Mouse (Mus musculus) limb, embryonic 11.5 days (tissue): ENCODE data around the gene Cdhr4. TPM values are rescaled to one million over a fixed set of nuclear protein-coding genes. Genes with fewer than 3 reads are reported as not detected.

Experiments
- ATAC-seq: fragments of 200-750 bp; cut with Nextera tagmentation; 2 replicates; pipeline ENCODE4 v1.8.0; 2017; ENCODE audit warnings: low read depth; ENCODE audit not compliant: insufficient number of reproducible peaks, low FRiP score, low TSS enrichment
- DNase-seq: peaks from one replicate; pipeline ENCODE4 v3.0.0-alpha.2; 2015; ENCODE audit warnings: low spot score
- H3K27ac ChIP-seq: fragments of 300-500 bp; sonication (generic); replicated peaks from 2 replicates; pipeline ENCODE4 v1.5.1; 2014; ENCODE audit warnings: low read depth, mild to moderate bottlenecking, low read length
- H3K27me3 ChIP-seq: fragments of 300-500 bp; sonication (generic); 2 replicates; pipeline ENCODE4 v1.6.1; 2014; ENCODE audit warnings: mild to moderate bottlenecking, low read length, mixed read lengths; ENCODE audit not compliant: control insufficient read depth, insufficient read depth
- H3K36me3 ChIP-seq: fragments of 300-500 bp; sonication (generic); 2 replicates; pipeline ENCODE4 v1.6.1; 2014; ENCODE audit warnings: mild to moderate bottlenecking, low read length, moderate library complexity, mixed read lengths; ENCODE audit not compliant: control insufficient read depth, insufficient read depth
- H3K4me1 ChIP-seq: fragments of 300-500 bp; sonication (generic); 2 replicates; pipeline ENCODE4 v1.6.1; 2014; ENCODE audit warnings: low read length, mixed read lengths; ENCODE audit not compliant: control insufficient read depth, insufficient read depth
- H3K4me2 ChIP-seq: fragments of 300-500 bp; sonication (generic); 2 replicates; pipeline ENCODE4 v1.6.1; 2014; ENCODE audit warnings: low read depth, mild to moderate bottlenecking, moderate library complexity; ENCODE audit not compliant: severe bottlenecking
- H3K4me3 ChIP-seq: fragments of 300-500 bp; sonication (generic); 2 replicates; pipeline ENCODE4 v1.5.1; 2014; ENCODE audit warnings: low read depth, low read length
- H3K9ac ChIP-seq: fragments of 300-500 bp; sonication (generic); 2 replicates; pipeline ENCODE4 v1.6.1; 2014; ENCODE audit warnings: mild to moderate bottlenecking, low read length
- H3K9me3 ChIP-seq: fragments of 300-500 bp; sonication (generic); 2 replicates; pipeline ENCODE4 v1.6.1; 2016; ENCODE audit warnings: low read length; ENCODE audit not compliant: control insufficient read depth
- WGBS: fragments of 180-500 bp; shearing (Covaris S2); extraction: QIAGEN DNeasy Blood & Tissue Kit; methylation state at CpG from one replicate; pipeline ENCODE4 v1.1.7; 2014; 5-methylcytosine and 5-hydroxymethylcytosine counted together
- polyA plus RNA-seq: library from polyadenylated mRNA; unstranded; fragments of >200 nt; fragmentation: Nextera tagmentation; extraction: Ambion mirVana; gene quantifications from 2 replicates; pipeline ENCODE4 v1.2.1, GENCODE M21; 2014

Gene Cdhr4
- polyA plus RNA-seq, 1 experiment from 2014 or later: 16.8 TPM

DNA sequence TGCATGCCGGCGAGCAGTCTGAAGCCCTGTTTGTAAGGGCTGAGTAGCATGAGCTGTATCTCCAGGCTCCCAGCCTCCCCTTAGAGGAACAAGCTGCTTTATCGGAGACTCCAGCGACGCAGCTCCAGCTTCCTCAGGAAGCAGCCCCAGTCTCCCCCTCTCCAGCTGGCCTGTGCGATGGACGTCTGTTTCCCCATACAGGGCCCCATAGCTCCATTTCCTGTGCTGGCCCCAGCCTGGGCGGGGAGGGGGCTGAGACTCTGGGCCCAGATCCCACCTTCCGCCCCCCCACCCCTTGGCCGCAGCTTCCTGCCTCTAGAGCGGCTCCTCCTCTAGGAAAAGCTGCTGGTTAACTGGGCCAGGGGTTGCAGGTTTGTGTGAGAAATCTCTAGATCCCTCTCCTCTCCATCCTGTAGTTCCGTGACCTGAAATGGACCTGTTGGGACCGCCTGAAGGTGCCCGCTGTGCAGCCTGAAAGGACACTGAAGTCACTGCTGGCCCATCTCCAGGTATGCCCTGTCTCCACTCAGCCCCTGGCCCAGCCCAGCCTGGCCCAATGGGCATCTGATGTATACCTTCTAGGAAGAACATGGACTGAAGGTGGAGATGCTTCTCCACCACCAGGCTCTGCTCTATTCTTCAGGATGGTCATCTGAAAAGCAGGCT lies 9.5 kb upstream of the Cdhr4 start, which contains the start of gene Gm20661:
TSS of gene Gm20661 (plus strand) at position 378 of the 666 bp plus-strand sequence.
- no peaks in the 10 kb centered on the region for H3K9me3 ChIP-seq
- H3K4me2 ChIP-seq: peak within 1 kb of the TSS; percentile 99
- H3K27ac ChIP-seq: peak within 1 kb of the TSS; percentile 100
- ATAC-seq: peak; percentile 73
- peak within 1 kb of the TSS; percentile 96 for H3K4me3 ChIP-seq
- peak within 1 kb of the TSS; percentile 85 for H3K9ac ChIP-seq
- no peaks in the 10 kb centered on the region for H3K27me3 ChIP-seq
- 0 out of 2 replicates have a peak, but pooled peaks cover 4% of the 10 kb centered on the region for H3K36me3 ChIP-seq
- DNase-seq: peak; percentile 94
- WGBS: 8% methylated on average over 14 of the region's 14 CpGs
- peaks cover 41% of the 10 kb centered on the region for H3K4me1 ChIP-seq

DNA sequence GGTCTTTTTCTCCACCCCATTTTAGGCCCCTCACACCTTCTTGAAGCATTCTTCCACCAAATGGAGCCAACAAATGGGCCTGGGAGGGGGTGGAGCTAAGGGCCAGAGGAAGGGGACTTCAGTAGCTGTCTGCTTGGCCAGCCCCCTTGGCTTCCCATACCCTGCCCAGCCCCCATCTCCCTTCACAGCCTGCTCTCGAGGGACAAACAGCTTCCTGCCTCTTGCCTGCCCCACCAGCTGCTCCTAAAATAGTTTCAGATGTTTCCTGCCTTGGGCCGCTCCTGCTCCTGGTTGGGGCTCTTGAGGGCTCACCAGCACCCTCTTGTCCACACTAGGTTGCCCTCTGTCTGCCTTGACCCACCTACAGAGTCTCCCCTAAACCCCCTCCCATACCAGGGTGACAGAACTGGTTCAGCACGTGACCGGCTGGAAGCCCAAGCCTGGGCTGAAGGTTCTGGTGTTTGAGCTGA lies 8.8 kb upstream of the Cdhr4 start:
- DNase-seq: peak; percentile 94
- H3K36me3 ChIP-seq: 0 out of 2 replicates have a peak, but pooled peaks cover 4% of the 10 kb centered on the region
- H3K27ac ChIP-seq: peak overlapping the region; percentile 100
- H3K27me3 ChIP-seq: no peaks in the 10 kb centered on the region
- ATAC-seq: peak; percentile 63
- no peaks in the 10 kb centered on the region for H3K9me3 ChIP-seq
- peak overlapping the region; percentile 96 for H3K4me3 ChIP-seq
- H3K4me2 ChIP-seq: peak overlapping the region; percentile 99
- 7% methylated on average over 4 of the region's 4 CpGs for whole genome bisulfite sequencing
- H3K4me1 ChIP-seq: peaks cover 43% of the 10 kb centered on the region
- peak overlapping the region; percentile 85 for H3K9ac ChIP-seq

DNA sequence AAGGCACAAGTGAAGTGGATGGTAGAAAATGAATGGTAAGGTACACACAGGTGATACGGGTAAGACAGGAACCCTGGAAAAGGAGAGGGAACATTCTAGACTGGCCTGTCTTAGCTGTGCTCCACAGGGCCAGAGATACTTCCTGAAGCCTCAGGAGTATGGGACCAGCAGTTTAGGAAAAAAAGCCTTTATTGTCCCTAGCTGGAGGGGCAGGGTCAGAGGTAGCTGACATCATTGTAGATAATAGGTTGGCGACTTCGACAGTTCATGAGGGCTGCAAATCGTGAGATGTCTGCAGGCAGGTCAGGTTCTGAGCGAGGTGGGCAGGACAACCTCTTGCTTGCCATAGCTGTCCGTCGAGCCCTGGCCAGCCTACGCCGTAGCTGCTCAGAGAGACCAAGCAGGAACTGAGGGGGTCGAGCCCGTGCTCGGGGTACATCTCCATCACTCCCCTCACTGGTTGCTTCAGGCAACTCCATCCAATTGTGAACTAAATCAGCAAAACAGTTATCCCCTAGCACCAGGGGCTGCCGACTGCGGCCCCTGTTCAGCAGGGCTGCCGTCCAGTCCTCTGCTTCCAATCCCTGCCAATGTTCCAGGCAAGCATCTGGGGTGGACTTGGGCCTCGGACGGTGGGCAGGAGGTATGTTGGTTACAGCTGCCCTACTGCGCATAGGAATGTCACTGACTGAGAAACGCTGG lies 8.1 kb upstream of the Cdhr4 start:
- Histone ChIP-seq H3K4me2 (peak overlapping the region; percentile 99), H3K9ac (peak overlapping the region; percentile 85), H3K4me1 (peaks cover 43% of the 10 kb centered on the region), H3K36me3 (0 out of 2 replicates have a peak, but pooled peaks cover 4% of the 10 kb centered on the region), H3K27ac (peak overlapping the region; percentile 100), H3K4me3 (peak overlapping the region; percentile 96), H3K9me3 (no peaks in the 10 kb centered on the region), H3K27me3 (no peaks in the 10 kb centered on the region)
- 23% methylated on average over 19 of the region's 19 CpGs for WGBS
- ATAC-seq (no peak), DNase-seq (peak; percentile 47)

DNA sequence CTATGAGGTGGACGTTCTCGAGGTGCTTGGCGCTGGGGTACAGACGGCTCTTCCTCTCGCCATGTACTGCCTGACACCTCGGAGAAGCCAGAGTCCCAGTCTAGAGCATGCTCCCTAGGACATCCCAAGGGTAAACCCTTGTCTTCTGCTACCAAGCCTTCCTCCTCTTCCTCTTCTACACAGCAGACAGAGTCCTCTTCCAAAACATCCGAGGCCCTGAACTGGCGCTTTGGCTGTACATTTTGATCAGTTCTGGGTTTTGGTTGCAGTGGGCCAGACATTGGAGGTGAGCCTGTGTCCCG lies 7.6 kb upstream of the Cdhr4 start:
- Histone ChIP-seq H3K9ac (peak overlapping the region; percentile 85), H3K27me3 (no peaks in the 10 kb centered on the region), H3K4me1 (peaks cover 43% of the 10 kb centered on the region), H3K4me3 (peak overlapping the region; percentile 96), H3K4me2 (peak overlapping the region; percentile 99), H3K27ac (peak overlapping the region; percentile 100), H3K36me3 (0 out of 2 replicates have a peak, but pooled peaks cover 4% of the 10 kb centered on the region), H3K9me3 (no peaks in the 10 kb centered on the region)
- ATAC-seq: no peak
- 28% methylated on average over 9 of the region's 9 CpGs for WGBS
- DNase-seq: no peak

DNA sequence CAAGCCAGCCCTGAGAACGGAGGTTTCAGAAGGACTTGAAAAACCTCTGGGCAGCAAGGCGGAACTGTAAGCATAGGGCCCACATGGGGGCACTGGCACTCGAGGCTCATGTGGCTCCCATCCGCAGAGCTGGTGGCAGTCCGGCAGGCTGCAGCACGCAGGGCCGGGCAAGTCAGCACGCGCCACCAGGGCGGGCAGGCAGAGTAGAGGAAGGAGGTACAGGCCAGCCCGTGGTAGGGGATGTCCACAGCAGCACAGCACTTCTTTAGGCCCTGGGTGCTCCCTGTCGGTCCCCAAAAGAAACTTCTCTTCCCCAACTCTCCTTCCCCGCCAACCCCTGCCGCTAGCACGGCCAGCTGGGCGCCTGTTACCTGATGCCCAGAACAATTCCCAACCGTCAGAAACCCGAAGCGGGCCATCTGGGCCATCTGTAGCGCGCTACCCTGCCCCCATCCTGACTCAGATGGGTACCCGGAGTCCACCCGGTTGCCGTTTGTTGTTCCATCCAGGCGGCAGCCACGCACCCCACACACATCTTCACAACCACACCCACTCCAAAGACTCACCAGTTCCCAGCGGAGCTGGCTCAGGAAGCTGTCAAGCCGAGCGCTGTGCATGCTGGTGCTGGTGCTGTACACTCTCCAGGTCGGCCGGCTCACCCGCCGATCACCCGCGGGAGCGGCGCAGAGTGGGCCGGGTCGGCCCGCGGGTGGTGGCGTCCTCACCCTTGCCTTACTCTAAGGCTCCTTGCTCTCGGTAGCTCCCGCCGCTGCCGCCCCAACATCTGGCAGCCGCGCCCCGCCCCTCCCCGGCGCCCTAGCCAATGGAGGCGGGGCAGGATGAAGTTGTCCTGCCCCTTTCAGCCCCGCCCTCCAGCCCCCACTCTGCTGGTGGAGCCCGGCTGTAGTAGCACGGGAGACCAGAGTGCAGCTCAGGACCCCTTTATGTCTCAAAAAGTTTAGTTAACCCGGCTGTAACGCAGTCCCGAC lies 6.9 kb upstream of the Cdhr4 start, which contains the start of gene Inka1:
TSS of gene Inka1 (minus strand) at position 749 of the 989 bp plus-strand sequence.
- no peaks in the 10 kb centered on the region for H3K9me3 ChIP-seq
- H3K4me2 ChIP-seq: peak within 1 kb of the TSS; percentile 99
- peak; percentile 34 for ATAC-seq
- no peaks in the 10 kb centered on the region for H3K27me3 ChIP-seq
- peak within 1 kb of the TSS; percentile 85 for H3K9ac ChIP-seq
- peak within 1 kb of the TSS; percentile 96 for H3K4me3 ChIP-seq
- peak; percentile 96 for DNase-seq
- peaks cover 38% of the 10 kb centered on the region for H3K4me1 ChIP-seq
- peak within 1 kb of the TSS; percentile 100 for H3K27ac ChIP-seq
- 0 out of 2 replicates have a peak, but pooled peaks cover 4% of the 10 kb centered on the region for H3K36me3 ChIP-seq
- under 1% methylated on average over 58 of the region's 58 CpGs for WGBS

DNA sequence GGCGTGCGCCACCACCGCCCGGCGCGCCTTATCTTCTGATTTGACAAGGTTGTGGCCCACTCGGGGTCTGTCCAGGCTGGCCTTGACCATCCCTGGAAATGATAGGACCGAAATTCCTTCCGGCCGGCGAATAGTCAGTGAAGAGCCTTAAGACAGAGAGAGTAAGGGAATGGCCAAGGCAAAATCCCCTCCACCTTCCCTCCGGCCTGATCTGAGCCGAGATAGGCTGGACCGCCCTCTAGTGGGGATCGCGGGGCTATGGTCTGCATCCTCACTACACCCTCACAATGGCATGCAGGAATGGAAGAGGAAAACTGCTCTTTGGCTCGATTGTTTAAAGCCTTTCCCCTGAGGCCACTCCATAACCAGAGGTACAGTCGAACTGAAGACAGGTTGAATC lies 5.9 kb upstream of the Cdhr4 start:
- no peaks in the 10 kb centered on the region for H3K27me3 ChIP-seq
- H3K36me3 ChIP-seq: 0 out of 2 replicates have a peak, but pooled peaks cover 4% of the 10 kb centered on the region
- DNase-seq (peak; percentile 92), ATAC-seq (no peak)
- peaks cover 28% of the 10 kb centered on the region for H3K4me1 ChIP-seq
- peak overlapping the region; percentile 96 for H3K4me3 ChIP-seq
- peak overlapping the region; percentile 100 for H3K27ac ChIP-seq
- H3K9ac ChIP-seq: peak overlapping the region; percentile 39; the same call in 1 of the 2 replicates
- whole genome bisulfite sequencing: 5% methylated on average over 18 of the region's 18 CpGs
- H3K9me3 ChIP-seq: no peaks in the 10 kb centered on the region
- H3K4me2 ChIP-seq: peak overlapping the region; percentile 99

DNA sequence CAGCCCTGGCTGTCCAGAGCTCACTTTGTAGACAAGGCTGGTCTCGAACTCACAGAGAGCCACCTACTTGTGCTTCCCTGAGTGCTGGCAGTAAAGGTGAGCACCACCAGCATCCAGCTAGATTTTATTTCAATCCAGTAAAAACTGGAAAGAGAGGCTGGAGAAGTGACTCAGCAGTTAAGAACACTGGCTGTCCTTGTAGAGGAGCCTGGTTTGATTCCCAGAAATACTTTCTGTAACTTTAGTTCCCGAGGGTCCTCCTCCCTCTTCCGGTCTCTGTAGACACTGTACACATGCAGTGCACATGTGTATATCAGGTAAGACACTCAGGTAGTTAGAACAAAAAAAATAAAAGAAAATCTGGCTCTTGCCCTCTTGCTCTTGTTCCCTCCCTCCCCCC lies 4.3 kb upstream of the Cdhr4 start:
- H3K36me3 ChIP-seq: 0 out of 2 replicates have a peak, but pooled peaks cover 4% of the 10 kb centered on the region

More for the DNA sequence above, 4.3 kb upstream of the Cdhr4 start:
- Histone ChIP-seq H3K4me3 (no peak overlapping the region), H3K9ac (no peak overlapping the region), H3K27me3 (no peaks in the 10 kb centered on the region), H3K9me3 (no peaks in the 10 kb centered on the region), H3K4me2 (no peak overlapping the region), H3K27ac (no peak overlapping the region), H3K4me1 (peaks cover 18% of the 10 kb centered on the region)
- 68% methylated on average over 3 of the region's 3 CpGs for WGBS
- no peak for DNase-seq
- ATAC-seq: no peak
